Mouse (Mus musculus) kidney, embryonic 16.5 days (tissue): ENCODE results near the gene Gchfr. TPM values are rescaled to one million over a fixed set of nuclear protein-coding genes. Genes with fewer than 3 reads are reported as not detected.

Source experiments
- ATAC-seq: fragments of 200-750 bp; cut with Nextera tagmentation; 2 replicates; pipeline ENCODE4 v1.8.0; 2017; ENCODE audit warnings: moderate TSS enrichment; ENCODE audit not compliant: low FRiP score, low TSS enrichment
- H3K27ac ChIP-seq: fragments of 300-500 bp; sonication (generic); 2 replicates; pipeline ENCODE4 v1.5.1; 2014; ENCODE audit warnings: low read length
- H3K27me3 ChIP-seq: fragments of 300-500 bp; sonication (generic); 2 replicates; pipeline ENCODE4 v1.6.1; 2014; ENCODE audit warnings: low read length, control low read depth, mixed read lengths; ENCODE audit not compliant: insufficient read depth
- H3K36me3 ChIP-seq: fragments of 300-500 bp; sonication (generic); 2 replicates; pipeline ENCODE4 v1.6.1; 2014; ENCODE audit warnings: low read length, control low read depth, mixed read lengths; ENCODE audit not compliant: insufficient read depth
- H3K4me1 ChIP-seq: fragments of 300-500 bp; sonication (generic); 2 replicates; pipeline ENCODE4 v1.6.1; 2014; ENCODE audit warnings: low read length, control low read depth, mixed read lengths; ENCODE audit not compliant: insufficient read depth
- H3K4me2 ChIP-seq: fragments of 300-500 bp; sonication (generic); replicated peaks from 2 replicates; pipeline ENCODE4 v1.6.1; 2014; ENCODE audit warnings: low read depth, low read length
- H3K4me3 ChIP-seq: fragments of 300-500 bp; sonication (generic); 2 replicates; pipeline ENCODE4 v1.5.1; 2014; ENCODE audit warnings: mild to moderate bottlenecking, low read length
- H3K9ac ChIP-seq: fragments of 300-500 bp; sonication (generic); replicated peaks from 2 replicates; pipeline ENCODE4 v1.6.1; 2014; ENCODE audit warnings: low read length
- H3K9me3 ChIP-seq: fragments of 300-500 bp; sonication (generic); 2 replicates; pipeline ENCODE4 v1.6.1; 2016; ENCODE audit warnings: low read length, control low read depth
- whole genome bisulfite sequencing: fragments of 180-500 bp; shearing (Covaris S2); extraction: QIAGEN DNeasy Blood & Tissue Kit; methylation state at CpG from one replicate; pipeline ENCODE4 v1.1.7; 2014; 5-methylcytosine and 5-hydroxymethylcytosine counted together
- polyA plus RNA-seq: library from polyadenylated mRNA; unstranded; fragments of >200 nt; fragmentation: Nextera tagmentation; extraction: Ambion mirVana; gene quantifications from 2 replicates; pipeline ENCODE4 v1.2.1, GENCODE M21; 2015

Gchfr gene
- polyA plus RNA-seq, 1 experiment from 2014 or later: 38.8 TPM

GRCm38 (mm10) chr2:119207961-119208343, 40.4 kb downstream of the Gchfr start:
- H3K36me3 ChIP-seq: peaks cover 25% of the 10 kb centered on the region
- peaks cover 20% of the 10 kb centered on the region for H3K4me1 ChIP-seq
- peak overlapping the region; percentile 77 for H3K4me2 ChIP-seq
- WGBS: 16% methylated on average over 6 of the region's 6 CpGs
- H3K27ac ChIP-seq: peak overlapping the region; percentile 92
- H3K4me3 ChIP-seq: peak overlapping the region; percentile 88
- no peaks in the 10 kb centered on the region for H3K9me3 ChIP-seq
- ATAC-seq: no peak
- peak overlapping the region; percentile 74 for H3K9ac ChIP-seq
- no peaks in the 10 kb centered on the region for H3K27me3 ChIP-seq

GRCm38 (mm10) chr2:119208344-119209175, 41.0 kb downstream of the Gchfr start, which contains the start of the genes Zfyve19 and Dnajc17:
Gene Zfyve19 (plus strand): TSS chr2:119208617.
Gene Dnajc17 (minus strand): TSS chr2:119208795.
- ATAC-seq: peak; percentile 98

GRCm38 (mm10) chr2:119209176-119209507, 41.6 kb downstream of the Gchfr start:
- Histone ChIP-seq H3K27me3 (no peaks in the 10 kb centered on the region), H3K9me3 (no peaks in the 10 kb centered on the region), H3K4me3 (peak overlapping the region; percentile 88), H3K4me2 (peak overlapping the region; percentile 69), H3K27ac (peak overlapping the region; percentile 82), H3K4me1 (peaks cover 15% of the 10 kb centered on the region), H3K9ac (peak overlapping the region; percentile 89), H3K36me3 (peaks cover 31% of the 10 kb centered on the region)
- no peak for ATAC-seq
- under 1% methylated on average over 13 of the region's 13 CpGs for WGBS

More at GRCm38 (mm10) chr2:119208344-119209175, 41.0 kb downstream of the Gchfr start, which contains the start of the genes Zfyve19 and Dnajc17:
- no peaks in the 10 kb centered on the region for H3K27me3 ChIP-seq
- peak within 1 kb of the TSS; percentile 89 for H3K9ac ChIP-seq
- H3K4me3 ChIP-seq: peak within 1 kb of the TSS; percentile 88
- H3K36me3 ChIP-seq: peaks cover 28% of the 10 kb centered on the region
- H3K4me1 ChIP-seq: peaks cover 18% of the 10 kb centered on the region
- under 1% methylated on average over 51 of the region's 51 CpGs for WGBS
- no peaks in the 10 kb centered on the region for H3K9me3 ChIP-seq
- H3K27ac ChIP-seq: peak within 1 kb of the TSS; percentile 92
- H3K4me2 ChIP-seq: peak within 1 kb of the TSS; percentile 77

Other genes with a start within 250 kb of the Gchfr start
- gene Chst14, start 241.3 kb upstream of the Gchfr start, polyA plus RNA-seq: 26.8 and 28.6 TPM in 2 replicates
- gene Ccdc32, start 138.4 kb upstream of the Gchfr start, polyA plus RNA-seq: 23.3 and 26.9 TPM in 2 replicates
- gene Rpusd2, start 133.0 kb upstream of the Gchfr start, polyA plus RNA-seq: 4.5 and 5.3 TPM in 2 replicates
- gene Knl1, start 120.7 kb upstream of the Gchfr start, polyA plus RNA-seq: 38.3 and 47.0 TPM in 2 replicates
- gene Rad51, start 55.0 kb upstream of the Gchfr start, polyA plus RNA-seq: 50.7 and 51.8 TPM in 2 replicates
- 46.4 and 47.0 TPM in 2 replicates for gene Rmdn3, start 10.7 kb upstream of the Gchfr start, polyA plus RNA-seq
- 0.56 and 0.85 TPM in 2 replicates for gene Gm14137, start 6.7 kb downstream of the Gchfr start, polyA plus RNA-seq
- 64.1 and 67.2 TPM in 2 replicates for gene Zfyve19, start 40.8 kb downstream of the Gchfr start, polyA plus RNA-seq
- 21.0 and 21.6 TPM in 2 replicates for gene Dnajc17, start 41.0 kb downstream of the Gchfr start, polyA plus RNA-seq
- gene Ppp1r14d, start 62.1 kb downstream of the Gchfr start, polyA plus RNA-seq: 1.0 and 1.2 TPM in 2 replicates
- 48.9 and 49.4 TPM in 2 replicates for gene Spint1, start 69.6 kb downstream of the Gchfr start, polyA plus RNA-seq
- 1.8 and 2.3 TPM in 2 replicates for gene Rhov, start 103.5 kb downstream of the Gchfr start, polyA plus RNA-seq
- 23.0 and 23.1 TPM in 2 replicates for gene Vps18, start 121.0 kb downstream of the Gchfr start, polyA plus RNA-seq
- 12.9 and 13.5 TPM in 2 replicates for gene Dll4, start 158.0 kb downstream of the Gchfr start, polyA plus RNA-seq
- 0.86 and 1.3 TPM in 2 replicates for gene Chac1, start 183.5 kb downstream of the Gchfr start, polyA plus RNA-seq